Mouse (Mus musculus) heart, embryonic 15.5 days (tissue): ENCODE data around the gene Gm4907. TPM values are rescaled to one million over a fixed set of nuclear protein-coding genes. Genes with fewer than 3 reads are reported as not detected.
"Not testable (repeated sequence)": the region's sequence is repeated elsewhere in the genome, so short reads cannot be mapped to it uniquely, and the experiment has no call there.

Experiments used
- ATAC-seq: fragments of 200-750 bp; cut with Nextera tagmentation; replicated peaks from 2 replicates; pipeline ENCODE4 v1.8.0; 2017; ENCODE audit warnings: low read depth, moderate TSS enrichment; ENCODE audit not compliant: insufficient number of reproducible peaks, insufficient read depth, low FRiP score
- H3K27ac ChIP-seq: fragments of 300-500 bp; sonication (generic); 2 replicates; pipeline ENCODE4 v1.5.1; 2015; ENCODE audit warnings: mild to moderate bottlenecking, inconsistent platforms
- H3K27me3 ChIP-seq: fragments of 300-500 bp; sonication (generic); 2 replicates; pipeline ENCODE4 v1.6.1; 2015; ENCODE audit warnings: inconsistent platforms
- H3K36me3 ChIP-seq: fragments of 300-500 bp; sonication (generic); 2 replicates; pipeline ENCODE4 v1.6.1; 2015; ENCODE audit warnings: mild to moderate bottlenecking, inconsistent platforms
- H3K4me1 ChIP-seq: fragments of 300-500 bp; sonication (generic); replicated peaks from 2 replicates; pipeline ENCODE4 v1.6.1; 2015; ENCODE audit warnings: inconsistent platforms
- H3K4me2 ChIP-seq: fragments of 300-500 bp; sonication (generic); 2 replicates; pipeline ENCODE4 v1.6.1; 2015; ENCODE audit warnings: inconsistent platforms, mild to moderate bottlenecking, moderate library complexity
- H3K4me3 ChIP-seq: fragments of 300-500 bp; sonication (generic); 2 replicates; pipeline ENCODE4 v1.5.1; 2015; ENCODE audit warnings: mild to moderate bottlenecking, inconsistent platforms
- H3K9ac ChIP-seq: fragments of 300-500 bp; sonication (generic); 2 replicates; pipeline ENCODE4 v1.6.1; 2015; ENCODE audit warnings: mild to moderate bottlenecking, inconsistent platforms
- H3K9me3 ChIP-seq: fragments of 300-500 bp; sonication (generic); replicated peaks from 2 replicates; pipeline ENCODE4 v1.6.1; 2016; ENCODE audit warnings: inconsistent platforms
- WGBS: fragments of 180-500 bp; shearing (Covaris S2); methylation state at CpG from one replicate; pipeline ENCODE4 v1.1.7; 2015; ENCODE audit warnings: mixed read lengths; 5-methylcytosine and 5-hydroxymethylcytosine counted together
- polyA plus RNA-seq: library from polyadenylated mRNA; unstranded; fragments of >200 nt; fragmentation: Nextera tagmentation; extraction: Ambion mirVana; gene quantifications from 2 replicates; pipeline ENCODE4 v1.2.1, GENCODE M21; 2015

Gm4907 gene
- not detected in 2 replicates for polyA plus RNA-seq

DNA sequence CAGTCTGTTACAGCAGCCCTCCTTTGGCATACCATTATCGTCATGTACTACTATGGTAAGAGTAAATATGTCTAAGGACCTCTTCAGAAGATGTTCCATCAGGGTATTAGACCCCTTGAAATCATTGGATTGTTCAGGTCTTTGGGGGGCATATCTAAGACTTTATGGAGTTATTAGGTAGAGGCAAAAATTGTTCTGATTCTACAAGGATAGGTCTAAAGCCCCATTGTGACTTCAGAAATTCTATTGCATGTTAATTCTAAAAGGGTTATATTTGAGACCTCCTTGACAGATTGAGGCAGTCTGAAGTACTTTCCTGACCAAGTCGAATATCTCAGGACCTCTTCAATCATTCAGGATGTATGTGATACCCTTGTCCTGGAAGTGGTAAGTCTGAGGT, at the start of gene Gm4907:
TSS of gene Gm4907 (plus strand) at position 301 of the 400 bp plus-strand sequence.
- H3K9ac ChIP-seq, H3K27me3 ChIP-seq, ATAC-seq, H3K4me2 ChIP-seq, H3K9me3 ChIP-seq, H3K4me1 ChIP-seq, H3K4me3 ChIP-seq, H3K36me3 ChIP-seq, H3K27ac ChIP-seq: not testable (repeated sequence)
- 59% methylated on average over 2 of the region's 2 CpGs for WGBS

DNA sequence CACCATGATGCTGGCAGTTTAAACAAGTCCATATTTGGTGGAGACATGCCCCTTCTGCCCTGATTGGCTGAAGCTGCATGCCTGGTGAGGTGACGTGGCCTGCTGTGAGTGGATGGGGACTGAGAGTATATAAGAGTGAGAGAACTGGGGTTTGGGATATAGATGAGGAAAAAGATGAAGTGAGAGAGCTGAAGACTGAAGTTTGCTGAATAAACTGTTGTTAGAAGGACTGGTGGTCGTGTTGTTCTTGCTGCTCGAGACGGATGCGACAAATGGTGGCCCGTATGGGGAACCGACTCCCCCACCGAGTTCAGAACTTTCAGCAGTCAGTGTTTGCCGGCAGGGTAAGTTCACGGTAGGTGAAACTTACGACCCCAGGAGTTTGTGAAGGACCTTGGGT, 48.6 kb upstream of the Gm4907 start:
- ATAC-seq, H3K27me3 ChIP-seq, H3K27ac ChIP-seq, H3K4me2 ChIP-seq, H3K4me1 ChIP-seq, H3K4me3 ChIP-seq, H3K9me3 ChIP-seq, H3K36me3 ChIP-seq, H3K9ac ChIP-seq: not testable (repeated sequence)
- 80% methylated on average over 11 of the region's 11 CpGs for WGBS

GRCm38 (mm10) chrX:23840921-23841320, 41.4 kb upstream of the Gm4907 start:
- Histone ChIP-seq H3K9me3 (no peaks in the 10 kb centered on the region), H3K4me2 (no peak overlapping the region), H3K9ac (no peak overlapping the region), H3K4me3 (no peak overlapping the region), H3K27ac (no peak overlapping the region), H3K36me3 (no peaks in the 10 kb centered on the region), H3K4me1 (no peaks in the 10 kb centered on the region), H3K27me3 (no peaks in the 10 kb centered on the region)
- ATAC-seq = no peak
- 88% methylated on average over 1 of the region's 1 CpGs for WGBS

DNA sequence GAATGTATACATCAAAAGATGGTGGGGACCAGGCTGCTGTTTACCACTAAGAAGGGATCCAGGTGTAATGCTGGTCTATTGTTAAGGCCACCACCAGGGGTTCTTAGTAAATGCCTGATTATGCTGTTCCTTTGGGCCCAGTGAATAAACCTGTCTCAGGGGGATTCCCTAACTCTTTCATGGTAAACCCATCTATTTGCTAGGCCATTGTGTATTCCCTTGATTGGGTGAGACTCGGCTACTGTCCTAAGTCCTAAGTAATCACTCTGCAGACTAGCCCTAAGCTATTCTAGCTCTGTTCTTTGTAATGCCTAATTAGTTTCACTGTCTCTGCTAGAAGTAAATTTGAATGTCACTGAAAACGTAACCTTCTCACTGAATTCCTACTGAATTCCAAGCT, 71.8 kb downstream of the Gm4907 start:
- no peaks in the 10 kb centered on the region for H3K4me1 ChIP-seq
- 70% methylated on average over 2 of the region's 2 CpGs for WGBS
- H3K9ac ChIP-seq = no peak overlapping the region
- no peak overlapping the region for H3K4me3 ChIP-seq
- no peaks in the 10 kb centered on the region for H3K36me3 ChIP-seq
- no peak for ATAC-seq
- no peaks in the 10 kb centered on the region for H3K9me3 ChIP-seq
- no peak overlapping the region for H3K27ac ChIP-seq
- H3K4me2 ChIP-seq = no peak overlapping the region
- no peaks in the 10 kb centered on the region for H3K27me3 ChIP-seq

Other genes starting within 250 kb of the Gm4907 start
- gene Wdr44, start 189.5 kb upstream of the Gm4907 start, polyA plus RNA-seq = 8.5 and 9.0 TPM in 2 replicates
- gene Gm4985, start 76.4 kb downstream of the Gm4907 start, polyA plus RNA-seq = not detected in 2 replicates